Mouse (Mus musculus) intestine, embryonic 14.5 days (tissue): ENCODE measurements around the gene Pml. TPM values are rescaled to one million over a fixed set of nuclear protein-coding genes. Genes with fewer than 3 reads are reported as not detected.

ENCODE experiments used
- ATAC-seq: fragments of 200-750 bp; cut with Nextera tagmentation; replicated peaks from 2 replicates; pipeline ENCODE4 v1.8.0; 2017; ENCODE audit warnings: low read depth, moderate number of reproducible peaks, moderate TSS enrichment, moderate library complexity; ENCODE audit not compliant: low FRiP score, low TSS enrichment
- DNase-seq: peaks from one replicate; pipeline ENCODE4 v3.0.0-alpha.2; 2018; ENCODE audit warnings: low spot score
- H3K27ac ChIP-seq: fragments of 300-500 bp; sonication (generic); 2 replicates; pipeline ENCODE4 v1.5.1; 2014; ENCODE audit warnings: low read depth, mild to moderate bottlenecking, control low read depth
- H3K27me3 ChIP-seq: fragments of 300-500 bp; sonication (generic); replicated peaks from 2 replicates; pipeline ENCODE4 v1.6.1; 2014; ENCODE audit warnings: low read length, control low read depth; ENCODE audit not compliant: control insufficient read depth, insufficient read depth
- H3K36me3 ChIP-seq: fragments of 300-500 bp; sonication (generic); 2 replicates; pipeline ENCODE4 v1.6.1; 2014; ENCODE audit warnings: low read length, control low read depth; ENCODE audit not compliant: control insufficient read depth, insufficient read depth
- H3K4me1 ChIP-seq: fragments of 300-500 bp; sonication (generic); replicated peaks from 2 replicates; pipeline ENCODE4 v1.6.1; 2014; ENCODE audit warnings: low read length, control low read depth, mixed read lengths; ENCODE audit not compliant: control insufficient read depth, insufficient read depth
- H3K4me2 ChIP-seq: fragments of 300-500 bp; sonication (generic); 2 replicates; pipeline ENCODE4 v1.6.1; 2014; ENCODE audit warnings: low read length
- H3K4me3 ChIP-seq: fragments of 300-500 bp; sonication (generic); 2 replicates; pipeline ENCODE4 v1.5.1; 2014; ENCODE audit warnings: low read depth, low read length, control low read depth, mixed read lengths
- H3K9ac ChIP-seq: fragments of 300-500 bp; sonication (generic); 2 replicates; pipeline ENCODE4 v1.6.1; 2014; ENCODE audit warnings: mild to moderate bottlenecking, low read length
- H3K9me3 ChIP-seq: fragments of 300-500 bp; sonication (generic); 2 replicates; pipeline ENCODE4 v1.6.1; 2016; ENCODE audit warnings: low read length, control low read depth; ENCODE audit not compliant: control insufficient read depth
- WGBS: fragments of 180-500 bp; shearing (Covaris S2); extraction: QIAGEN DNeasy Blood & Tissue Kit; methylation state at CpG from one replicate; pipeline ENCODE4 v1.1.7; 2014; 5-methylcytosine and 5-hydroxymethylcytosine counted together
- polyA plus RNA-seq: library from polyadenylated mRNA; unstranded; fragments of >200 nt; fragmentation: Nextera tagmentation; extraction: Ambion mirVana; gene quantifications from 2 replicates; pipeline ENCODE4 v1.2.1, GENCODE M21; 2014

Pml gene
- polyA plus RNA-seq, 1 experiment from 2014 or later, result 16.9 TPM

DNA sequence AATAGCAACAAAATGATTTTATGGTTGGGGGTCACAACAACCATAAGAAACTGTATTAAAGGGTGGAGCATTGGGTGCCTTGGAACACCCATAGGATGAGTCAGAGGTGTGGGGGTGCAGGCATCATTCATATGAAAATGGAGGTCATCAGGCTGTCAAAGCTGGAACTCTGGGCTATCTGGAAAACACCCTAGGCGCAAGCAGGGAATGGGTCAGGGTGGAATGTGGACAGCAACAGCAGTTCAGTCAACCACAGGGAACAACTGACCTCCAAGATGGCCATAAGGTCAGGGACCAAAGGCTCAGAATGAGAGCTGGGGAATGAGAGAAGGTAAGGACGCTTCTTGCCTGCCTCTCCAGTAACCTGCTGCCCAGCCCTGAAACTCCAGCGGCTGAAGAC is 31.0 kb downstream of the Pml start:
- 94% methylated on average over 3 of the region's 3 CpGs for WGBS
- Histone ChIP-seq H3K4me2 (no peak overlapping the region), H3K27me3 (no peaks in the 10 kb centered on the region), H3K4me1 (peaks cover 15% of the 10 kb centered on the region), H3K36me3 (peaks cover 22% of the 10 kb centered on the region), H3K4me3 (no peak overlapping the region), H3K9me3 (no peaks in the 10 kb centered on the region), H3K9ac (no peak overlapping the region), H3K27ac (no peak overlapping the region)
- ATAC-seq (no peak), DNase-seq (no peak)

DNA sequence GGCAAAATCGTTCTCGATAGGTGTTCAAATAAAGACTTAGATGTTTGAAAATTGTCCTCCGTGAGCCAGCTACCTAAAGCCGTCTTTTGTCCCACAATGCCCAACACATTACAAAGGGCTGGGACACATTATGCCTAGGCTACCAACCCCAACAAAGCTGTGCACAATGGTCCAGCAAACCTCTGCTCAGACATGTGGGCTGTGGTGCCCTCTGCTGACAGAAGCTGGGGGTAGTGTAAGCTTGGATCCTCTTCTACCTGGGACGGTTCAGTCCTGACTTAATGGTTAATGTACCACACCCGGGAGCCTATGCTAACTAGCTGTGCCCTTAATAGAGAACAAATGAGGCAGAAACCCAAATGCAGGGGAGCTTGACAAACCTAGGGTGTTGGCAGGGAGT is 33.2 kb downstream of the Pml start:
- Histone ChIP-seq H3K4me3 (no peak overlapping the region), H3K9ac (no peak overlapping the region), H3K9me3 (no peaks in the 10 kb centered on the region), H3K27ac (no peak overlapping the region), H3K4me2 (no peak overlapping the region), H3K27me3 (no peaks in the 10 kb centered on the region), H3K36me3 (peaks cover 12% of the 10 kb centered on the region), H3K4me1 (peaks cover 19% of the 10 kb centered on the region)
- DNase-seq, result no peak
- ATAC-seq, result no peak
- 59% methylated on average over 6 of the region's 6 CpGs for WGBS

DNA sequence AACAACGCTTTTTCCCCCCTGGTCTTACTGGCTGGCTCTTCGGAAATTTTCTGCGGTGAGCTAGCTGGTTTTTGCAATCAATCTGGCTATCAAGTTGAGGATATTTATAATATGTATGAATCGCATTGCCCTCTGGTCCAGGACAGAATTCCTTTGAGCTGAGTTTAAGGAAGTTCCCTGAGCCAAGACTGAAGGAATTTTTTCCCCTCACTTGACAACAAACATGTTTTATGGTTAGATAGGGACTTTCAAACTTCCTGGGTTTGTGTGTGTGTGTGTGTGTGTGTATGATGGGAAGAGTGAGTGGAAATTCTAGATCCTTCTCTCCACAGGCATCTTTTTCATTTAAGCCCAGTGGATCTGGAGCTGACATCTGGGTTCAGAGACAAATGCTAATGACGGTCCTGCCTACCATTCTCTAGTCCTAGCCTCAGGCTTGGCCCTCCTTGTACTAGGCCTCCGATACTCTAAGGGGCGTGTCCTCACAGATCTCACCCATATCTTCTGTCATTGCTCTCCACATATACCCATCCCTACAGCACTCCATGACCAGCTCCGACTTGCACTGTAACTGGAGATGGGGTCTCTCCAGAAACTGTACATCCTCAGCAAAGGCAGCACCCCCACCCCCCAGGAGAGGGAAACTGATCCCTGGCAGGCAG is 34.9 kb downstream of the Pml start:
- H3K27me3 ChIP-seq, result no peaks in the 10 kb centered on the region
- no peaks in the 10 kb centered on the region for H3K9me3 ChIP-seq
- peaks cover 19% of the 10 kb centered on the region for H3K4me1 ChIP-seq
- DNase-seq, result no peak
- H3K27ac ChIP-seq, result peak overlapping the region; percentile 47; the same call in 1 of the 2 replicates
- H3K9ac ChIP-seq, result no peak overlapping the region
- no peak for ATAC-seq
- no peak overlapping the region for H3K4me2 ChIP-seq
- peaks cover 3% of the 10 kb centered on the region for H3K36me3 ChIP-seq
- WGBS, result 40% methylated on average over 8 of the region's 8 CpGs
- H3K4me3 ChIP-seq, result no peak overlapping the region

DNA sequence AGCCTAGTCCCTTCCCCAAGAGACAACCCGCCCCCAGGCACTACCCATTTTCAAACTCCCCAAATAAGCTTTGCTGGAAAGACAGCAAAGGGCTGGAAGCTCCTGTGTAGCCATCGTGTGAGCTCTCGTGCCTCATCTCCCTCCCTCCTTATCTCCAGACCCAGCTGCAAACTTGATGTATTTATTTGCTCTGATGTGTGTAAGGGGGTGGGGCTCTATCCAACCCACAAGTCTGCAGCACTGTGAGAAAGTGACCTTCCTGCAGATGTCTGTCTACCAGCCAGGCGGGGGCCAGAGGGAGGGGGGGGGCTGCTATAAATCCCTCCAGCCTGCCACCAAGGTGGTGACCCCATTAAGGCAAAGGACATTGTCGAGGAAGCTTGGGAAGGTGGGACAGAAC is 35.7 kb downstream of the Pml start:
- 8% methylated on average over 5 of the region's 5 CpGs for WGBS
- Histone ChIP-seq H3K4me3 (no peak overlapping the region), H3K4me2 (no peak overlapping the region), H3K9me3 (no peaks in the 10 kb centered on the region), H3K27me3 (no peaks in the 10 kb centered on the region), H3K36me3 (no peaks in the 10 kb centered on the region), H3K9ac (no peak overlapping the region), H3K27ac (no peak overlapping the region), H3K4me1 (peaks cover 19% of the 10 kb centered on the region)
- DNase-seq (no peak), ATAC-seq (0 out of 2 replicates have a peak, but pooled peaks have one; percentile 30)

DNA sequence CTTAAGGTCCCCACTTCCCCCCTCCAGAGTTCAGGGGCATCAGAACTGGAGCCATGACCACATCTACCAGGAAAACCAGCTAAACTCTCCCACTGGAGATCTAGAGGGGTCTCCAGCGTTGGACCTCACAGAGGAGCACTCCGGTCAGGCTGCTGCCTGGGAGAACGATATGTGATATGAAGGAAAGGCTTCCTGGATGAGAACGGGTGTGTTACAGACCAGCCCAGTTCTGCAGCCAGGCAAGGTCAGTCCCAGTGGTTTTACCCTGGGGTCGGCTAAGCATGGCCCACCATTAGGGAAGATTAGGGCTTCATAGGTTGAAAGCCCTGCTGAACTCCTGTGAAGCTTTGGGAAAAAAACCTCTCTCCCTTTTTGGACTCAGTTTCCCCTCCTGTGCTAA is 36.2 kb downstream of the Pml start:
- Histone ChIP-seq H3K4me1 (peaks cover 19% of the 10 kb centered on the region), H3K4me3 (no peak overlapping the region), H3K27me3 (no peaks in the 10 kb centered on the region), H3K4me2 (no peak overlapping the region), H3K9ac (no peak overlapping the region), H3K27ac (no peak overlapping the region), H3K36me3 (no peaks in the 10 kb centered on the region), H3K9me3 (no peaks in the 10 kb centered on the region)
- ATAC-seq (no peak), DNase-seq (no peak)
- 59% methylated on average over 5 of the region's 5 CpGs for WGBS

DNA sequence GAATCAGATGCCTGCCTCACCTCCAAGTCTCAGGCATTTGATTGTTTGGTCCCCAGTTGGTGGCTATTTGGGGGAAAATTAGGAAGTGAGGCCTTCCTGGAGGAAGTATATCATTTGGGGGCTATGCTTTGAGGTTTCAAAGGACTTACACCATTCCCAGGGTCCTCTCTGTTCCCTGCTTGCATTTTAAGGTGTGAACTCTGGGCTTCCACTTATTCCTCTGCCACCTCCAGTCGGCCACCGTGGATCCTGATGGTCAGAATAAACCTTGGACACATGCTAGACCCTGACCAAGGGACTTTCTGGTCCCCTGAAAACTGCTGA is 39.3 kb downstream of the Pml start:
- Histone ChIP-seq H3K27ac (no peak overlapping the region), H3K9me3 (no peaks in the 10 kb centered on the region), H3K27me3 (0 out of 2 replicates have a peak, but pooled peaks cover 3% of the 10 kb centered on the region), H3K4me3 (no peak overlapping the region), H3K9ac (no peak overlapping the region), H3K4me2 (no peak overlapping the region), H3K36me3 (no peaks in the 10 kb centered on the region), H3K4me1 (peaks cover 19% of the 10 kb centered on the region)
- DNase-seq (no peak), ATAC-seq (no peak)
- WGBS, result 72% methylated on average over 2 of the region's 2 CpGs

DNA sequence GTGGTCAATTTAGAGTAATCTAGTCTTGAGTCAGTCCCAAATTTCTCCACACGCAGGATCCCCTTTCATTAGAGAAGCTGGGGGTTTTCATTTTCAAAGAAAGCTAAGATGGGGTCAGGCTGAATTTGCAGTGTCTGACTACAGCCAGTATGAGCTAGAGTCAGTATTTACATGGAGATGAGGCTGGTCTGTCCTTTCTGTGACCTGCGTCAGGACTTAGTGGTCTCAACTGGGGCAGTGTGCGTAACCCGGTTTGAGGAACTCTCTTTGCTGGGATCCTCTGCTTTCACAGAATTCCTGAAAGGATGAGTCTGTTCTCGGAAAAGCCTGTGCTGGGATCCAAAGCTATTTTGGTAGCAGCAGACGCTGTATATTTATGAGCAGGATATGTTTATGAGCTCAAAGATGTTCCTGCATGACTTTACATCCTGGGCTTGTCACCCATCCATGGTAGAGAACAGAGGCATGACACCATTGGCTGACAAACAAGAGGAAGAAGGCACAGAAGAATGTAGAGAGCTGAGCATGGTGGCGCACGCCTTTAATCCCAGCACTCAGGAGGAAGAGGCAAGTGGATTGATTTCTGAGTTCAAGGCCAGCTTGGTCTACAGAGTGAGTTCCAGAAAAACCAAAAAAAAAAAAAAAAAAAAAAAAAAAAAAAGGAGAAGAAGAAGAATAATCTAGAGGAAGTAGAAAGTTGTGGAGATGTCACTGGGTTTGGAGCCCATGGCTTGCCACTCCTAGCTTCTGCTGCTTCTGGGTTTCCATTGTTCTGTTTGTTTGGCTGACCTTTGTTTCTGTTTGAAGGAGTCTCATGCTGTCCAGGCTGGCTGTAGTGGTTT is 39.9 kb downstream of the Pml start:
- Histone ChIP-seq H3K4me1 (peaks cover 15% of the 10 kb centered on the region), H3K27ac (no peak overlapping the region), H3K9me3 (no peaks in the 10 kb centered on the region), H3K4me2 (no peak overlapping the region), H3K9ac (no peak overlapping the region), H3K36me3 (no peaks in the 10 kb centered on the region), H3K4me3 (no peak overlapping the region), H3K27me3 (0 out of 2 replicates have a peak, but pooled peaks cover 3% of the 10 kb centered on the region)
- ATAC-seq (no peak), DNase-seq (no peak)
- 65% methylated on average over 8 of the region's 8 CpGs for WGBS

DNA sequence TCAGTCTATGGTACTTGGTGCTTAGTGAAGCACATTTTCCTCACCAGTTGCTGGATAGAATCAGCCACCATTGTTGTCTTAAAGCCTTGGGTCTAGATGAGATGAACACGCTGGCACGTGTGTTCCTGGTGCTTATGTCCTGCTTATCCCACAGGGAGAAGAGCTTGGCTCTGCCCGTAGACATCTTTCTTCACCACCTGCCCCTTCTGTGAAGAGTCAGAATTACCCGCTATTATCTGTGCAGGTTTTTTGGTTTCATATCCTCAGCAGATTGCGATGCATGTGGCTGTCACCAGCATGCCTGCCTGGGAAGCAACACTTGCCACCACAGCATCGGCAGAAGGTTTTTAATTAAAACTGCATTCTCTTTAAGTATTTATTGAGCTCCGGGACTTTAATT is 43.6 kb downstream of the Pml start:
- Histone ChIP-seq H3K4me3 (no peak overlapping the region), H3K27ac (no peak overlapping the region), H3K27me3 (peaks cover 33% of the 10 kb centered on the region), H3K4me2 (no peak overlapping the region), H3K9me3 (no peaks in the 10 kb centered on the region), H3K9ac (no peak overlapping the region), H3K4me1 (peaks cover 2% of the 10 kb centered on the region; the same call in 1 of the 2 replicates), H3K36me3 (no peaks in the 10 kb centered on the region)
- DNase-seq, result no peak
- ATAC-seq, result no peak
- WGBS, result 88% methylated on average over 7 of the region's 7 CpGs
